Mouse (Mus musculus): Measurements from ENCODE around the gene Tcirg1. TPM values are rescaled to one million over a fixed set of nuclear protein-coding genes. Genes with fewer than 3 reads are reported as not detected.

Gene Tcirg1
- not detected for polyA plus RNA-seq (2014; fragmentation: Illumina TruSeq; extraction: RNeasy Lipid Tissue Mini Kit (QIAGEN cat#74804); ENCODE audit: low read depth, low replicate concordance)

GRCm38 (mm10) chr19:3906795-3907786 is at the start of gene Tcirg1:
Gene Tcirg1 (minus strand): TSS chr19:3907133.

GRCm38 (mm10) chr19:3935032-3935895 is 28.3 kb upstream of the Tcirg1 start, which contains the start of gene Unc93b1:
Gene Unc93b1 (plus strand): TSS chr19:3935186.

GRCm38 (mm10) chr19:3929211-3929941 is 22.4 kb upstream of the Tcirg1 start, which contains the start of gene Aldh3b1:
Gene Aldh3b1 (minus strand): TSS chr19:3929808.

DNA sequence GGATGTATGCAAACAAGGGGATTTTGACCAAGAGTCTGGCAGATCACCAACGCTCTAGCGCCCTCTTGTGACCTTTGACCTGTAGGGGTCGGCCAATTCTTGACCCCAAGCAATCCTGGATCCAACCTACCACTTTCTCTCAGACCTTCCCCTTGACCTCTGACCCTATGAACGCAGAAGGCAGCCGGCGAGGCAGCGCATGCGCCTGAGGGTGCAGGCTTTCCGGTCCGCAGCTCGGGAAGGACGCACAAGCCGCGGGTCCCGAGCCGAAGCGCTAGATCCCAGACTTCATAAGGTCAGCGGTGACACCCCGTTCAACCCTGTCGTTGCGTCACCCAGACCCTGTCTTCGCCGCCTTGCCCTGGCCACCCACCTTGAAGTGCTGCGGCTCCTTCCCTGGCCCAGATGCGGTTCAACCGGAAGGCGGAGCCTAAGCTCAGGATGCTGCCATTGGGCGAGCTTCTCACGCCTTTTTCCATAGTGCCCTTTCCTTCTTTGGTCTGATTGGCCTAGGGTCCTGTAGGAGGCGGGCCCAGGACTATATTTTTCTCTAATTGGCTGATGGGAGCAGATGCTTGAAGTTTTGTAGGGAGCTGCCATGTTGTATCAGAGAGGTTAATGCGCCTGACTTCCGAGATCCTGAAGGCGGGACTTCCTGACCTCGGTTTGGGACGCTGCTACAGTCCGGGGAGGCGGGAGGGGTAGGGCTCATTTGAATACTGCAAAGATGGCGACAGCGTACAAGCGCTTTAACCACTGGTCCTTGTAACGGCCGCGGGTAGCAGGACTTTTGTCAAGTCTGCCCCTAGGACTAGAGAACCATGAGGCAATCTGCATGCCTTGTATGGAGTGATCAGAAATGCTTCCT is 5.6 kb upstream of the Tcirg1 start, which contains the start of gene Ndufs8:
Gene Ndufs8 (minus strand): TSS at position 438 of the 868 bp plus-strand sequence.

GRCm38 (mm10) chr19:3851502-3851962 is 55.4 kb downstream of the Tcirg1 start, which contains the start of gene Chka:
Gene Chka (plus strand): TSS chr19:3851773.

Other genes starting within 250 kb of the Tcirg1 start
- 0.36 TPM for gene Lrp5, start 220.6 kb downstream of the Tcirg1 start, polyA plus RNA-seq (2014; fragmentation: Illumina TruSeq; extraction: RNeasy Lipid Tissue Mini Kit (QIAGEN cat#74804); ENCODE audit: low read depth, low replicate concordance)
- 0.97 TPM for gene 1810055G02Rik, start 198.8 kb downstream of the Tcirg1 start, polyA plus RNA-seq (2014; fragmentation: Illumina TruSeq; extraction: RNeasy Lipid Tissue Mini Kit (QIAGEN cat#74804); ENCODE audit: low read depth, low replicate concordance)
- 117 TPM for gene Kmt5b, start 139.7 kb downstream of the Tcirg1 start, polyA plus RNA-seq (2014; fragmentation: Illumina TruSeq; extraction: RNeasy Lipid Tissue Mini Kit (QIAGEN cat#74804); ENCODE audit: low read depth, low replicate concordance)
- gene Chka, start 55.4 kb downstream of the Tcirg1 start, polyA plus RNA-seq (2014; fragmentation: Illumina TruSeq; extraction: RNeasy Lipid Tissue Mini Kit (QIAGEN cat#74804); ENCODE audit: low read depth, low replicate concordance) = 78.9 TPM
- gene Ndufs8, start 5.6 kb upstream of the Tcirg1 start, polyA plus RNA-seq (2014; fragmentation: Illumina TruSeq; extraction: RNeasy Lipid Tissue Mini Kit (QIAGEN cat#74804); ENCODE audit: low read depth, low replicate concordance) = 4.6 TPM
- 0.53 TPM for gene Aldh3b1, start 22.7 kb upstream of the Tcirg1 start, polyA plus RNA-seq (2014; fragmentation: Illumina TruSeq; extraction: RNeasy Lipid Tissue Mini Kit (QIAGEN cat#74804); ENCODE audit: low read depth, low replicate concordance)
- not detected for gene Unc93b1, start 28.1 kb upstream of the Tcirg1 start, polyA plus RNA-seq (2014; fragmentation: Illumina TruSeq; extraction: RNeasy Lipid Tissue Mini Kit (QIAGEN cat#74804); ENCODE audit: low read depth, low replicate concordance)
- 0.36 TPM for gene Aldh3b3, start 51.5 kb upstream of the Tcirg1 start, polyA plus RNA-seq (2014; fragmentation: Illumina TruSeq; extraction: RNeasy Lipid Tissue Mini Kit (QIAGEN cat#74804); ENCODE audit: low read depth, low replicate concordance)
- gene Aldh3b2, start 65.2 kb upstream of the Tcirg1 start, polyA plus RNA-seq (2014; fragmentation: Illumina TruSeq; extraction: RNeasy Lipid Tissue Mini Kit (QIAGEN cat#74804); ENCODE audit: low read depth, low replicate concordance) = not detected
- gene Acy3, start 79.4 kb upstream of the Tcirg1 start, polyA plus RNA-seq (2014; fragmentation: Illumina TruSeq; extraction: RNeasy Lipid Tissue Mini Kit (QIAGEN cat#74804); ENCODE audit: low read depth, low replicate concordance) = 47.4 TPM
- not detected for gene Tbx10, start 85.6 kb upstream of the Tcirg1 start, polyA plus RNA-seq (2014; fragmentation: Illumina TruSeq; extraction: RNeasy Lipid Tissue Mini Kit (QIAGEN cat#74804); ENCODE audit: low read depth, low replicate concordance)
- gene Nudt8, start 93.4 kb upstream of the Tcirg1 start, polyA plus RNA-seq (2014; fragmentation: Illumina TruSeq; extraction: RNeasy Lipid Tissue Mini Kit (QIAGEN cat#74804); ENCODE audit: low read depth, low replicate concordance) = 0.65 TPM
- not detected for gene Gm49405, start 93.5 kb upstream of the Tcirg1 start, polyA plus RNA-seq (2014; fragmentation: Illumina TruSeq; extraction: RNeasy Lipid Tissue Mini Kit (QIAGEN cat#74804); ENCODE audit: low read depth, low replicate concordance)
- gene Doc2g, start 96.2 kb upstream of the Tcirg1 start, polyA plus RNA-seq (2014; fragmentation: Illumina TruSeq; extraction: RNeasy Lipid Tissue Mini Kit (QIAGEN cat#74804); ENCODE audit: low read depth, low replicate concordance) = not detected
- 9.9 TPM for gene Ndufv1, start 105.7 kb upstream of the Tcirg1 start, polyA plus RNA-seq (2014; fragmentation: Illumina TruSeq; extraction: RNeasy Lipid Tissue Mini Kit (QIAGEN cat#74804); ENCODE audit: low read depth, low replicate concordance)
- 14.6 TPM for gene Gstp1, start 130.9 kb upstream of the Tcirg1 start, polyA plus RNA-seq (2014; fragmentation: Illumina TruSeq; extraction: RNeasy Lipid Tissue Mini Kit (QIAGEN cat#74804); ENCODE audit: low read depth, low replicate concordance)
- 10.1 TPM for gene Gstp2, start 138.9 kb upstream of the Tcirg1 start, polyA plus RNA-seq (2014; fragmentation: Illumina TruSeq; extraction: RNeasy Lipid Tissue Mini Kit (QIAGEN cat#74804); ENCODE audit: low read depth, low replicate concordance)
- gene Gstp3, start 152.4 kb upstream of the Tcirg1 start, polyA plus RNA-seq (2014; fragmentation: Illumina TruSeq; extraction: RNeasy Lipid Tissue Mini Kit (QIAGEN cat#74804); ENCODE audit: low read depth, low replicate concordance) = not detected
- not detected for gene Cabp2, start 174.4 kb upstream of the Tcirg1 start, polyA plus RNA-seq (2014; fragmentation: Illumina TruSeq; extraction: RNeasy Lipid Tissue Mini Kit (QIAGEN cat#74804); ENCODE audit: low read depth, low replicate concordance)
- 0.73 TPM for gene Cdk2ap2, start 190.0 kb upstream of the Tcirg1 start, polyA plus RNA-seq (2014; fragmentation: Illumina TruSeq; extraction: RNeasy Lipid Tissue Mini Kit (QIAGEN cat#74804); ENCODE audit: low read depth, low replicate concordance)
- 0.20 TPM for gene Pitpnm1, start 192.9 kb upstream of the Tcirg1 start, polyA plus RNA-seq (2014; fragmentation: Illumina TruSeq; extraction: RNeasy Lipid Tissue Mini Kit (QIAGEN cat#74804); ENCODE audit: low read depth, low replicate concordance)
- gene Aip, start 218.7 kb upstream of the Tcirg1 start, polyA plus RNA-seq (2014; fragmentation: Illumina TruSeq; extraction: RNeasy Lipid Tissue Mini Kit (QIAGEN cat#74804); ENCODE audit: low read depth, low replicate concordance) = 1.3 TPM
- gene Gpr152, start 232.7 kb upstream of the Tcirg1 start, polyA plus RNA-seq (2014; fragmentation: Illumina TruSeq; extraction: RNeasy Lipid Tissue Mini Kit (QIAGEN cat#74804); ENCODE audit: low read depth, low replicate concordance) = not detected
- not detected for gene Cabp4, start 236.9 kb upstream of the Tcirg1 start, polyA plus RNA-seq (2014; fragmentation: Illumina TruSeq; extraction: RNeasy Lipid Tissue Mini Kit (QIAGEN cat#74804); ENCODE audit: low read depth, low replicate concordance)
- gene Coro1b, start 241.5 kb upstream of the Tcirg1 start, polyA plus RNA-seq (2014; fragmentation: Illumina TruSeq; extraction: RNeasy Lipid Tissue Mini Kit (QIAGEN cat#74804); ENCODE audit: low read depth, low replicate concordance) = 9.0 TPM
- 2.3 TPM for gene Ptprcap, start 246.5 kb upstream of the Tcirg1 start, polyA plus RNA-seq (2014; fragmentation: Illumina TruSeq; extraction: RNeasy Lipid Tissue Mini Kit (QIAGEN cat#74804); ENCODE audit: low read depth, low replicate concordance)

Measured in kidney, adult 10 weeks (tissue).